Mouse (Mus musculus) c-Kit-positive CD71-negative TER-119-negative erythroid progenitor cells, embryonic 14.5 days (primary cell): ENCODE measurements at regions not wholly inside any gene's neighbourhood (a gene's known extent, or its start where the extent isn't known, plus 50 kb on each side); places are given as distances from the start of the nearest gene placed in this dataset.

ENCODE experiments used
- DNase-seq: peaks from one replicate; pipeline ENCODE4 v3.0.0-alpha.2; 2013; ENCODE audit warnings: low read depth

DNA sequence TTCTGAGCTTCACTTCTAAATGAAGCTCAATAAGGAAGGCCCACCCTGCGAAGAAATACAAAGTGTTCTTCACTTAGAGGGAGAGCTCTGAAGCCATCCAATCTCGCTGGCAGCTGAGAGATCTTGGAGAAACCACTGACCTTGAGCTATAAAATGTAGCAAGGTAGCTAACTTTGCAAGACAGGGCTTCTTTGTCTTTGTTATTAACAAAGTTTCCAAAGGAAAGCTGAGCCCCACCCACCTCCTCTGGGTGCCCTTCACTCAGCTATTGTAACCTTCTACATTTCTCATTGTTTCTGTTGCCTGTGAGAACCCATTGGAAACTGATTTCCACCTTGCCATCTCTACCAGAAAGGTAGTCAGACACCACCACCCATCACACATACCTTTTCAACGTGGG, 57.2 kb upstream of the Usp9x start:
- DNase-seq: no peak

DNA sequence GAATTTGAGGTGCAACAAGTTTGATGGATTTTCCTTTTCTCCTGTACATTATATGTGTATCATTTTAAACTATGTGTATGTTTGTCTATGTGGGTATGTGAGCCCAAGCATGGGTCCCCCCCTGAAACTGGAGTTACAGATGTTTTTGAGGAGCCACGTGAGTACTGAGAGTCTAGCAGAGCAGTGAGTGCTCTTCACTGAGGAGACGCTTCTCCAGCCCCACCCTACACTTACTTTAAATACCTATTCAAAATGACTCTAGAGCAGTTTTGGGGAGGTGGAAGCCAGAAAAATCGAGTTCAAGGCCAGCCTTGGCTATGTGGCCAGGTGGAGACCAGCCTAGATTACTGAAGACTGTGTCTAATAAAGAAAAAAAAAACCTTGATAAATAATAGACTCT, 58.2 kb upstream of the Usp9x start:
- no peak for DNase-seq

DNA sequence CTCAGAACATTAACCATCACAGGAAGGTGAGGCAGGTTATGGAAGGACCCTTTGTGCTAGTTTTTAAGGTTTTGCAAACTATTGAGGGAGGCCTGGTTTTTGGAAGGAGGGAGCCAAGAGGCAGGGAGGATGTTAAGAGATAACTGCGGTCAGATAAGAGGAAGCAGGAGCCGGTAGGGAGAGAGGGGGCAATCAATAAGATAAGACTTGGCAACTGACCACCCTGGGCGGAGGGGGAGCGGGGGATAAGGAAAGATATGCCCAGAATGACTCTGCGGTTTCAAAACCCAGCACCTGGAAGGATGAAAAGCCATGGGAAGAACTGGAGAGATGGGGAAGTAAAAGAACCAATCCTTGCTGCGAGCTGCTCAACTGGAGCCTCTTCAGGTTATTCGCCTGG, 80.5 kb upstream of the Usp9x start:
- no peak for DNase-seq

DNA sequence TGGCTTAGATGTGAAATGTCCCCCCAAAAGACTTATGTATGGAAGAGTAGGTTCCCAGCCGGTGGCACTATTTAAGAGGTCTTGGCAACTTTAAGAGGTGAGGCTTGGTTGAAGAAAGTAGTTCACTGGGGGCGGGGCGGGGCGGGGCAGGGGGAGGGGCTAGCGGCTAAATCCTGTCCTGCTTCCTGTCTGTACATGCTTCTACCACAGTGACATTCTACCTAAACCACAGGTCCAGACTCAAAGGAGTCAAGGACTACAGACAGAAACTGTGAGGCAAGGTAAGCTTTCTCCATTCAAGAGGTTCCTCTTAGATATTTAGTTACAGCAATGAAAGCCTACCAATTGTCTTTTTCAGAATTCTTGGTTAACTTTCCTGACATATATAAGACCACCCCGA, 93.6 kb upstream of the Usp9x start:
- DNase-seq: no peak

DNA sequence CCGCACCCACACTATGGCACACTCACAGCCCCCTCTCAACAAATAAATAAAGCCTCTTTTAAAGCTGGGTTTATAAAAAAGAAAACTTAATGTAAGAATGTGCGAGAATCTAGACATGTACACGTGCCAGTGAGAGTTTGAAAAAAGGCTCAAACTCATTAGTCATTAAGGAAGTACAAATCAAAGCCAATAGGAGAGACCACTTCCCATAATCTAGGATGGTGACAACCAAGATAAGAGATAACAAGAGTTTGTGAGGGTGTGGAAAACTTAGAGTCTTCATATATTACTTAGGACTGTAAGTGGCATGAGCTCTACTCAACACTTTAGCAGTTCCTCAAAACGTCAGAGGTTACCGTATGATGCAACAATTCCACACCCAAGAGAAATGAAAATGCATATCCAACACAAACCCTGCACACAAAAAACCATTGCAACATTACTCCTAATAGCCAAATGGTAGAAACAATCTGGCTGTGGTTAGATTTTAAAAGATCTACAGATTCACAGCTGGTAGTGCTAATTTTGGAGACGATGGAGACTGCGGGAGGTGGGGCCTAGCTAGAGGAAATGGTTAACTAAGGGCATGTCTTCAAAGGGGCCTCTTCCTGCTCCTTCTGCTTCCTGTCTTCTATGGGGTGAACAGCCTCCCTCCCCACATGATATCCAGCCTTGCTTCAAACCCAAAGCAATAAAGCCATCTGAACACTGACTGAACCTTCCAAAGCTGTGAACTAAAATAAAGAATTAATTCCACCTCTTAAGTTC, 102.1 kb upstream of the Usp9x start:
- DNase-seq: no peak

DNA sequence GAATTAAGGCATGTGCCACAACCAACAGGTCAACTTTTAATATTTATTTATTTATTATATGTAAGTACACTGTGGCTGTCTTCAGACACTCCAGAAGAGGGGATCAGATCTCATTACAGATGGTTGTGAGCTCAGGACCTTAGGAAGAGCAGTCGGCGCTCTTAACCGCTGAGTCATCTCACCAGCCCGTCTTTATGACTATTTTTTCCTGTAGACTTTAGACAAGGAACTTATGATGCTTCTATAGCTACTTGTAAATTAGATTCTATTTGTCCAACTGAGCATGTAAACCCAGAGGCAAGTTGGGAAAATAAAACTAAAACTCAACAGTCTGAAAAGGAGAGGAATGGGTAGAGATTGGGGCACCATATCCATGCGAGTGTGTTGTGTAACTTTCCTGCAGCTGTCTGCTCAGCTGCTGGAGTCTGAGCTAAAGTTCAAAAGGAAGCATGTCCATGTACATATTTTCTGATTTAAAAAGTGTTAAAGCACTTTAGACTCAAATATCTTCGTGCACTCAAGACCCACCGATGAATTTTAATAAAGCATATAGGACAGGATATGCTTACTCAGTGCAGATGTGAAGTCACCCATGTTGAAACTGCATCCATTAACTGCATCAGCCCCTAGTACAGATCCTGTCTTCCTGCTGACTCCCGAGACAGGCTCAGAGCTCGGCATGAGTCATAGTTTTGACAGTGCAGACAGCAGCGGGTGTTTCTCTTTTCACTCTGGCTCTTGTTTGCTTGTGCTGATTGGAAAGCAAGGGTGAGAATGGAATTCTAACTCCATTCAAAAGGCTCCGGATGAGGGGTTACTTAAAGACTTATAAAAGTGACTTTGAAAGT, 111.6 kb upstream of the Usp9x start:
- no peak for DNase-seq

DNA sequence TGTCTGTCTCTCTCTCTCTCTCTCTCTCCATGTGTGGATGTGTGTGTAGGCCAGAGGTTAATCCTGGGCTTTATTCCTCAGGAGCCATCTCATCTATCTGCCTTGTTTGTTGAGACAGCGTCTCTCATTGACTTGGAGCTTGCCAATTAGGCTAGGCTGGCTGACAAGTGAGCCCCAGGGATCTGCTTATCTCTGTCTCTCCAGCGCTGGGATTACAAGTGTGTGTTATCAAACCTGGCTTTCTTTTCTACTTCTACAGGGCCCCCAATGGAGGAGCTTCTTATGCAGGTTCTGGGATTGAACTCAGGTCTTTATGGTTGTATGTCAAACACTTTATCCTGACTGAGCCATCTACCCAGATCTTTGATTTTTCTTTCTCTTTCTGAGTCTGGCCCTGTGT, 112.4 kb upstream of the Usp9x start:
- no peak for DNase-seq

DNA sequence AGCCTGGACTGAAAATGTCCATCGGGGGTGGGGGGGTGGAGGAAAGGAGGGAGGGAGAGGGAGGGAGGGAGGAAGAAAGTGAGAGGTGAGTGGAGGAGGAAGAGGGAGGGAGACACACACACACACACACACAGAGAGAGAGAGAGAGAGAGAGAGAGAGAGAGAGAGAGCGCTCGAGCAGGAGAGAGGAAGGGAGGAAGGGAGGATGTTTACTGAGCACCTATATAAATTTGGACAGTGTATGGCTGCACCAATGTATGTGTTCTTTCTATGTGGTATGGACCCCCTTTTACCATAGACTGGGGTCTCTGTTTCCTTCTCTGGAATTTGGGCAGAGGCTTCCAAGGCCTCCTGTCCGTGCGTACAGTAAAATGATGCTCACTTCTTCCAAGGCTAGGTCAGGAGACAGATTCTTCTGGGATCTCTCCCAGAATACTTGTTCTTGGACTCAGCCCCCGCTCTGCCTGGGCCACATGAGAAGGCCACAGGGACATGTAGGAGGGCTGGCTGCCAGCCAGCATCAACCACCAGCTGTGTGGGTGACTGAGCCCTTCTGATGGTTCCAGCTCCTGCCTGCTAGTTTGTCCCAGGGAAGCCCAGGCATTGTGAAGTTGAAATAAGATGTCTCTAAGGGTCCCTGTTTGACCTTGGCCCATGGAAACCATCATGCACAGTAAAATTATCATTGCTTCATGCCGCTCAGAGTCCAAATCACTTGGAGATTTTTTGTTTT, 120.2 kb upstream of the Usp9x start:
- DNase-seq: no peak

DNA sequence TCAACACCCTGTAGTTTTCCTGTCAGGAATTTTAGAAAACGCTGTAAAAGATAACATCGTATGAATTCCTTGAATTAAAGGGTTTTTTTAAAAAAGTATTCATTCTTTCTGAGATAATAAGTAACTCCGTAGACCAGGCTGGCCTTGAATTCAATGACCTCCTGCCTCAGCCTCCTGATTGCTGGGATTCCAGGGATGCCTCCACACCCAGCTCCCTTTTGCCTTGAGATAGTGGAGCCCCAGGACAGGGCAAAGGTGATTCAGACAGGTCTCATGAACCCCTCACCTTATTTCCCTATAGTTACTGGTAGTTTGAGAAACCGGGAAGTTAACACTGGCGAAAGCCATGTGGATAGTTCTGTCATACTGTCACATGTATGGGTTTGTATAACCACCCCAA, 128.8 kb upstream of the Usp9x start:
- DNase-seq: no peak

DNA sequence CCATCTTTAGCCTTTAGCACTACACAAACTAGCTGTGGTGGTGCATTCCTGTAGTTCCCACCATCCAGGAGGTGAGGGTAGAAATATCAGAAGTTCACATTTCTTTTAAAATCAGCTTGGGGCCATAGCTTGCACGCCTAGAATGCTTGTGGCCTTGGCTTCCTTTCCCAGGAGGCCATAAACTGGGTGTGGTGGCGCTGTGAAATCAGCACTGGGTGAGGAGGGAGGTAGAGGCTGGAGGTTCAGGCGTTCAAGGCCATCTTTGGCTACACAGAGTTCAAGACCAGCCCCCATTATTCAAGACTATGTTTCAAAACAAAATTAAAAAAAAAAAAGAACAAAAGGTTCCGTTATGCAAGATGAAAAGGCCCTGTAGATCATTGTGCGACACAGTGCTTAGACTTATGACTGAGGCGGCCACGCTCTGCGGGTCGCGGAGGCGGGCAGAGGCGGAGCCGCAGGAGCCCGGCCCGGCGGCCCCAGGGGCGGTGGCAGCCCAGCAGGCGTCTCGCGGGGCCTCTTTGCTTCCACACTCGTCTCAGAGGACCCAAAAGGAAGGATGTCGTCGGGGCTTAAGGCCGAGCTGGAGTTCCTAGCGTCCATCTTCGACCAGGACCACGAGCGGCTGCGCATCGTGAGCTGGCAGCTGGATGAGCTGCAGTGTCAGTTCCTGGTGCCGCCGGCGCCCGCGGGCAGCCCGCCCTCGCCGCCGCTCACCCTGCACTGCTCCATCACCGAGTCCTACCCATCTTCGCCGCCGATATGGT, 134.7 kb upstream of the Usp9x start:
- DNase-seq: no peak

DNA sequence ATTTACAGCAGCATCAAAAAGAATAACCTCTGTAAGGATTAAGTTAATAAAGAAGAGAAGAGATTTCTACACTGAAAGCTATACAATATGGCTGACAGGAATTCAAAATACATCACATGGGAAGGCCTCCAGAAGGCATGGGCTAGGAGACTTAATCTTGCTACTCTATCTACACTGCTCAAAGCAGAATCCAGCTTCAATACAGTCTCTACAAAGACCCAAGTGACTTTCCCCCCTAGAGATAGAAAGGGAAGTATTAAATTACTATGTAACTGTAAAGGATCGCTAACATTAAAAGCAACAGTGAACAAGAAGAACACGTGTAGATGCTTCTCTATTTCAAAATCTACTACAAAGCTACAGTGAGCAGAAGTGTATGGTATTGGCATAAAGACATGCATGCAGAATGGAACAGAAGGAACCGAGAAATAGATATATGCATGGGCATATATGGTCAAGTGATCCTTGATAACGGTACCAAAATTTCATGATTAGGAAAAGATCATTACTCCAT, 137.9 kb upstream of the Usp9x start:
- no peak for DNase-seq

DNA sequence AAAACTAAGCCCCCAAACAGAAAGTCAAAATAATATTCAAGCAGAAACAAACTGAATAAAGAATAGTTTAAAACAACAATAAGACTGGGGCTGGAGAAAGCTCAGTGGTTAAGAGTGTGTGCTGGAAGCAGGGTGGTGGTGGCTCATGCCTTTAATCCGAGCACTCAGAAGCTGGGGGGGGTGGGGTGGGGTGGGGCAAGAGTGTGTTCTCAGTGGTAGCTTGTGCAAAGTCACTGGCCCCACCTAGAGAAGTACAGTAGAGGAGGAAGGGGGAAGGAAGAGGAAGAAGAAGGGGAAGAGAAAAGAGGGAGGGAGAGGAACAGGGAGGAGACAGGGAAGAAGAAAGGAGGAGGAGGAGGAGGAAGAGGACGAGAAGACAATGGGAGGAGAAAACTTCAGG, 141.1 kb upstream of the Usp9x start:
- no peak for DNase-seq

DNA sequence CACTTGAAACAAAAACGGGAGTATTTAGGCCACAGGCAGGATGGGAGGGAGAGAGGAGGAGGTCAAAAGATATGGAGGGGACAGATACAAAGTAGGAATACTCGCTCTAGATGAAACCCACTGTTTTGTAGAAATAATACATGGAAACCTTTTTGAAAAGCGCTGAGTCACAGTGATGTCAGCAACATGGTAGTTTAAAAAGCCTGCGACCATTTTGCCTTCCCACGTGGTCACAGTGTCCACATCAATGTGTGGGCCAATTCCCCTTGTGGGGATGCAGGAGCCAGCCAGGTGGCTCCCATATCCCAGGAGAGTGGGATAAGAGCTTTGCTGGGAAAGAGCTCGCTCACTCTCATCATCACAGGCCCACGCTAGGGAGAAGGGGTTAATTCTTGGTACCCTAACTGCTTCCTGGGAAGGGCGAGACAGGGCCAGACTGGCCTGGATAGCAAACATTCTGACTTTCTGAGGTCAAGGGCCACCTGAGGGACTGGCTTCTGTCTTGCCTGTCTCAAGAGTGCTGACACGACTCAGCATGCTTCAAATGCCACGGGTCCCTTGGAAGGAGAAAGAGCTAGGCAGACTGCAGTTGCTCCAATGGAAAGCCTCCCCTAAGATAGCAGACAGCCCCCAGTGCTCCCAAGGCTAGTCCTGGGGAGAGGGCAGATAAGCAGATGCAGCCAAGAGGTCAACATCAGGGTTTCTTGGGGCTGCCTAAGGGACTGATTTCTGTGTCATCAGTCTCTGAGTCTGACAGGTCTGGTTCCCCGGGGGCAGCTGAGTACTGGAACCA, 143.3 kb upstream of the Usp9x start:
- no peak for DNase-seq

DNA sequence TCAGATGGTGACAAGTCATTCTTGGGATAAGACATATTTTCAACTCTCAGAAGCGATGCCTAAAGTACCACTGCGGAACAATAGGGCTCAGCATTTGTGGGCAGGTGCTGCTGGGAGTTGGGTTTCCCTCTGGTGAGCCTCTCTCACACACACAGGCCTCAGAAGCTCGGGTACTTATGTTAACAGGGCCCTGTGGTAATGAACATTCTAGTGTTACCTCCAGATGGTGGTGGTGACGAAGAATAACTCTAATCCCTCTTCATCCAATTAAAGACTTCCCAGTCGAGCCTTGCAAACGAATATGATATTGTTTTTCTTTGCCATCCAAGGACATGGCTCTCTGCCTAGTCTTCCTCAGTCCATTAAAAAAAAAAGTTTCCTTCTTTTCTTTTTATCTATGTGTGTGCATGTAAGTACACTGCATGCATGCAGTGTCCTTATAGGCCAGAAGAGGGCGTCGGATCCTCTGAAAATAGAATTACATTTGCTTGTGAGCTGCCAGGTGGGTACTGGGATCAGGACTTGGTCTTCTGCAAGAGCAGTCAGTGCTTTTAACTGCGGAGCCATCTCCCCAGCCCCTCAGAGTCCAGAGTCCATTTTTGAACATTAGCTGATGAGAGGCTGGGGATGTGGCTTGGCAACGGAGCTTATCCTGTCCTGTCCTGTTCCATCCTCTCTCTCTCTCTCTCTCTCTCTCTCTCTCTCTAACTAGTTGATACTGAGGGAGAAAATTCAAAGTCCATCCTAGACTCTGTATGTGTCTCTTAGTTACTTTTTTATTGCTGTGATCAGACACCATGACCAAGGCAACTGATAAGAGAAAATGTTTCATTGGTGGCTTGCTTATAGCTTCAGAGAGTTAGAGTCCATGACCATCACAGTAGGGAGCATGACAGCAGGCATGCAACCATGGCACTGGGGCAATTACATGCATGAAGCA, 146.3 kb upstream of the Usp9x start:
- DNase-seq: no peak

DNA sequence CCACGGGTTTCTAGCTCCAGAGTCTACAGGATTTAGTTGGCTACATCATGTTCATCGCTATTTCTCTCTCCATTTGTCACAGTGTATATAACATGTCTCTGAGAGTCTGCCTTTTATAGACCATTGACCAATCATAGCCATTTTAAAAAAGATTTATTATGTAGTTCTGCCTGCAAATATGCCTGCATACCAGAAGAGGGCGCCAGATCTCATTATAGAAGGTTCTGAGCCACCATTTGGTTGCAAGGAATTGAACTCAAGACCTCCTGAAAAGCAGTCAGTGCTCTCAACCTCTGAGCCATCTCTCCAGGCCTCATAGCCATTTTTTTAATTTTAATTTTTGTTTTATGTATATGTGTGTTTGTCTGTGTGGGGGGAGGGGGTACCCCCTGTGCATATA, 151.7 kb upstream of the Usp9x start:
- no peak for DNase-seq

DNA sequence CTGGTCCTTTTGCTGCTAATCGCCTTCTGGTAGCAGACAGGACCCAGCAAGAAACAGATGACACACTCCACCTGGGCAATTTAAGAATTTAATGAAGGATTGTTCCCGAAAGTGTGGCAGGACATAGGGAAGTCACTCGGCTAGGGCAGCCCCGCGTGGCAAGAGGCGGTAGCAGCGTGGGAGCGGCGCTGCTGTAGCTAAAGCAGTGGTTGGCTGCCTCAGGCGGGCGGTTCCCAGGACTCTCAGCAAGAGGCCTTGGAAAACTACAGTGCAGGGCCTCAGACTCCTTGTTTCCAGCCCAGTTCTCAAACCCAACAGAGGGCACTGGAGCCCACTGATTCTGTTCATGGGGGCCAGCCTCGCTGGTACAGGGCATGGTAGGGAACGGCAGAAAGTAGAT, 154.2 kb upstream of the Usp9x start:
- no peak for DNase-seq

DNA sequence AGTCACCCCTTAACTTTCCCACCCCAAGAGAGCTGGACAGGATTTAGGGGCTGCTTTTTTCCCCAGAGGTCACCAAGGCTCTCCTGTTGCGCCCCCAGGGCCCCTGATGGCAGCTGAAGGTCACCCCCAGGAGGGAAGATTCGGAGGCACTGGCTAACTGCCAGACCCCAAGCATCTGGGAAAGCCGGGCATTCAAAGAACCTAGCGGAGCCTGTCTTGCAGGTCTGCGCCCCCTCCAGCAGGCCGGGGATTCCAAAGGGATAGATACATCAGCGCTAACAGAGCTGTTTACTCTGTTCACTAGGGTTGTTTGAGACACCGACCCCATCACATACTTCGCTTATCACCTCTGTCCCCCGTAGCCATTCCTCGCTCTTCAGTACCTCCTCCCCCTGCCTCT, 154.6 kb upstream of the Usp9x start:
- DNase-seq: no peak

DNA sequence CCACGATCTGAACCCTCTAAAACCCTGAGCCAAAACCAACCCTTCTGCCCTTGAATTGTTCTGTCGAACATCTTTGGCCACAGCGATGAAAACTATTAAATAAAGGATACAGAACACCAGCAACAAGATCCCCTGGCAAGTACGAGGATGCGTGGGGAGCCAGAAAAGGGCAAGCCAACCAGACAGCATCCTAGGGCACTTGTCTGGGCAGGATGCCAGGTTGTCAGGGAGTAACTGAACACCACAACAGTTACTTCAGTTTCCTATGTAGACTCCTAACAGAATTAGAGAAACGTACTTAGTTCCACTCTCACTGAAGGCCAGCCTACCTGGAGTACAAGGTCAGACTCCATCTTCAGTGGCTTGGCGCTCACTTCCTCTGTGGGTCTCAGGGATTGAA, 138.4 kb upstream of the Med14 start:
- no peak for DNase-seq

DNA sequence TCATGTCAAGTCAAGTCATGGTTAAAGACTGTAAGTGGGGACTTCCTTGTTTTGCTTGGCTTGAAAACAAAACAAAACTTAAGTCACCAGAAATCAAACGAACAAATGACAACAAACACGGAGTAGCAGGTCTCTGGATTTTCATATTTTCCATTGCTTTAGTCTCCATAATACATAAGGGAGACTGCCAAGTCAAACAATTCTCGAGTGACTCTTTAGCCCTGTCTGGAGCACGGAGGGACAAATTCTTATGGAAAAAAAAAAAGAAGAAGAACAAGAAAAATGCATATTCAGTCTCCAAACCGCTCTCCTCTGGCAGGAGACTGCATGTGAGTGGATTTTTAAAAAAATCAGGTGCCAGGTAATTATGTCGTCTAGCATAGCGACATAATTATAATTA, 129.6 kb upstream of the Med14 start:
- DNase-seq: no peak

DNA sequence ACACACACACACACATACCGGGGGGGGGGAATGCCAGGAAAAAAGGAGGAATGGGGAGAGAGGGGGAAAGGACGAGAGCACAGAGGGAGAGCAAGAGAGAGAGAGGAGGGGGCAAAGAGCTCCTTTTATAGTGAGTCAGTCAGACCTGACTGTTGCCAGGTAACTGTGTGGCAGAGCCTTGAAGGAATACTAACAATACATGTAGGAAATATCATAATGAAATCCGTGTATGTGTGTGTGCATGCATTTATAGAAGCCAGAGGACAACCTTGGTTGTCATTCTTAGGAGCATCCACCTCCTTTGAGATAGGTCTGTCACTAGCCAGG, 127.6 kb upstream of the Med14 start:
- no peak for DNase-seq
